Comparison of ENCODE assay signal across 24 mouse cellular contexts in genomic region chr8:127410606-127411005, GRCm38 (mm10).
DNase-seq lines count a peak whose midpoint lies in the region; ATAC-seq lines count a peak whose summit lies in the region.
"Had no signal": no experiment of that assay in that cellular context is flagged by ENCODE, and none has a peak within 500 bp of the region (broad histone marks: within the 10 kb centered on the region; RNA-seq: fewer than 3 reads in every experiment).

No protein-coding gene starts in this region.

- 72% methylated on average over 12 of the region's 12 CpGs for WGBS in hindbrain, embryonic 12.5 days
- WGBS in hindbrain, embryonic 10.5 days: 92% methylated on average over 12 of the region's 12 CpGs
- 67% methylated on average over 12 of the region's 12 CpGs for WGBS in midbrain, embryonic 14.5 days

- H3K9me3 ChIP-seq in hindbrain, embryonic 12.5 days (replicated peaks): no peaks in the 10 kb centered on the region
- no peaks in the 10 kb centered on the region for H3K9me3 ChIP-seq in hindbrain, embryonic 10.5 days
- no peaks in the 10 kb centered on the region for H3K9me3 ChIP-seq in midbrain, embryonic 14.5 days (ENCODE audit: control insufficient read depth, low read length)
- H3K9me3 ChIP-seq: embryonic facial prominence, embryonic 12.5 days; neural tube, embryonic 15.5 days had no signal

- H3K4me3 ChIP-seq in hindbrain, embryonic 12.5 days: no peak overlapping the region
- H3K4me3 ChIP-seq in hindbrain, embryonic 10.5 days: no peak overlapping the region
- H3K4me3 ChIP-seq in midbrain, embryonic 14.5 days (replicated peaks; ENCODE audit: low read depth, low read length): no peak overlapping the region
- H3K4me3 ChIP-seq: embryonic facial prominence, embryonic 12.5 days; gastrocnemius, adult 2 months; myocyte; neural tube, embryonic 15.5 days had no signal

- DNase-seq in hindbrain, embryonic 10.5 days (ENCODE audit: low spot score): no peak
- DNase-seq in retina, adult 2 months (ENCODE audit: low read depth, low spot score): peak; percentile 11
- DNase-seq in retina, postnatal 1 day: no peak
- peak; percentile 75 for DNase-seq in midbrain, embryonic 14.5 days
- no peak for DNase-seq in cerebellum, postnatal 4 days (ENCODE audit: low spot score in 2 of 2)
- no peak for DNase-seq in right cerebral cortex, adult 2 months (ENCODE audit: low spot score in 2 of 2)
- DNase-seq: adrenal gland, adult 2 months; B cell, adult 2 months; cerebellum, adult 11-12 months; cerebellum, postnatal 14 days; gastrocnemius, adult 2 months; kidney, adult 9 months; kidney, postnatal 14 days; layer of hippocampus, postnatal 36 days; right cerebral cortex, postnatal 14 days; spleen, adult 18-20 months had no signal

- H3K9ac ChIP-seq in hindbrain, embryonic 12.5 days: no peak overlapping the region
- no peak overlapping the region for H3K9ac ChIP-seq in midbrain, embryonic 14.5 days (replicated peaks; ENCODE audit: low read length)
- H3K9ac ChIP-seq: embryonic facial prominence, embryonic 12.5 days; neural tube, embryonic 15.5 days had no signal

- no peaks in the 10 kb centered on the region for H3K27me3 ChIP-seq in hindbrain, embryonic 12.5 days
- no peaks in the 10 kb centered on the region for H3K27me3 ChIP-seq in hindbrain, embryonic 10.5 days (ENCODE audit: insufficient read depth, poor library complexity, severe bottlenecking)
- H3K27me3 ChIP-seq in midbrain, embryonic 14.5 days (ENCODE audit: control insufficient read depth, insufficient read depth, low read length): no peaks in the 10 kb centered on the region
- H3K27me3 ChIP-seq: embryonic facial prominence, embryonic 12.5 days; neural tube, embryonic 15.5 days had no signal

- no peak overlapping the region for H3K4me2 ChIP-seq in hindbrain, embryonic 12.5 days (replicated peaks)
- H3K4me2 ChIP-seq in midbrain, embryonic 14.5 days (ENCODE audit: low read length): no peak overlapping the region
- H3K4me2 ChIP-seq: embryonic facial prominence, embryonic 12.5 days; heart, embryonic 11.5 days; neural tube, embryonic 15.5 days had no signal

- H3K36me3 ChIP-seq in hindbrain, embryonic 12.5 days: 0 out of 2 replicates have a peak, but pooled peaks cover 4% of the 10 kb centered on the region
- H3K36me3 ChIP-seq in hindbrain, embryonic 10.5 days: peaks cover 27% of the 10 kb centered on the region
- peaks cover 6% of the 10 kb centered on the region; the same call in 1 of the 2 replicates for H3K36me3 ChIP-seq in midbrain, embryonic 14.5 days (ENCODE audit: control insufficient read depth, insufficient read depth, low read length)
- H3K36me3 ChIP-seq: neural tube, embryonic 15.5 days had no signal

- 0 out of 2 replicates have a peak, but pooled peaks have one; percentile 26 for ATAC-seq in hindbrain, embryonic 12.5 days (ENCODE audit: low FRiP score)
- no peak for ATAC-seq in midbrain, embryonic 14.5 days (ENCODE audit: low FRiP score, low TSS enrichment)
- ATAC-seq: intestine, embryonic 16.5 days; lung, postnatal 0 days had no signal

- H3K27ac ChIP-seq in hindbrain, embryonic 12.5 days: peak overlapping the region; percentile 49
- no peak overlapping the region for H3K27ac ChIP-seq in hindbrain, embryonic 10.5 days
- peak overlapping the region; percentile 68 for H3K27ac ChIP-seq in midbrain, embryonic 14.5 days (replicated peaks; ENCODE audit: low read depth, low read length)
- H3K27ac ChIP-seq: embryonic facial prominence, embryonic 12.5 days; gastrocnemius, adult 2 months; macrophage; neural tube, embryonic 15.5 days had no signal

- H3K4me1 ChIP-seq in hindbrain, embryonic 12.5 days: peaks cover 9% of the 10 kb centered on the region
- H3K4me1 ChIP-seq in hindbrain, embryonic 10.5 days (replicated peaks): peaks cover 3% of the 10 kb centered on the region; the same call in 1 of the 2 replicates
- peaks cover 8% of the 10 kb centered on the region; the same call in 1 of the 2 replicates for H3K4me1 ChIP-seq in midbrain, embryonic 14.5 days (ENCODE audit: control insufficient read depth, insufficient read depth, low read length)
- H3K4me1 ChIP-seq: embryonic facial prominence, embryonic 12.5 days had no signal

Comparison
In these comparisons a context has a peak if more than half of its experiments do, and no peak if none do; other contexts are left out.
1. DNase-seq: peak in retina, adult 2 months (single experiment) and midbrain, embryonic 14.5 days (single experiment); none in hindbrain, embryonic 10.5 days (single experiment), retina, postnatal 1 day (single experiment), cerebellum, postnatal 4 days (0 of 2) and right cerebral cortex, adult 2 months (0 of 2).